Mouse (Mus musculus) gastrocnemius, adult 2 months (tissue): ENCODE measurements around the gene Rnf19b. TPM values are rescaled to one million over a fixed set of nuclear protein-coding genes. Genes with fewer than 3 reads are reported as not detected.

Source experiments
- DNase-seq: peaks from one replicate; pipeline ENCODE4 v3.0.0; 2022
- H3K27ac ChIP-seq: fragments of 200-600 bp; 2 replicates; pipeline ENCODE4 v1.8.1; 2022; ENCODE audit warnings: mild to moderate bottlenecking
- H3K4me3 ChIP-seq: fragments of 200-600 bp; 2 replicates; pipeline ENCODE4 v1.8.1; 2022; ENCODE audit warnings: mild to moderate bottlenecking, moderate library complexity
- CTCF ChIP-seq: fragments of 200-600 bp; IDR thresholded peaks from 2 replicates; pipeline ENCODE4 v1.8.1; 2022; ENCODE audit warnings: antibody characterized with exemption, mild to moderate bottlenecking, moderate library complexity
- intact Hi-C: fragments of 180-260 bp; cut with DNase I; formaldehyde crosslinking; loops from one replicate; pipeline ENCODE4 v1.15.1; 2025
- total RNA-seq, 2 experiments: library from RNA; stranded (reverse); gene quantifications; 2 replicates each; pipeline ENCODE4 v1.2.3; 2021

Gene Rnf19b
- total RNA-seq, 2 experiments from 2014 or later, result 22.0 to 24.0 TPM

GRCm38 (mm10) chr4:129117720-129118510 is 59.8 kb downstream of the Rnf19b start:
- H3K4me3 ChIP-seq, result no peak overlapping the region
- intact Hi-C loops, result no loop called here
- DNase-seq, result no peak
- TF ChIP-seq CTCF, result no peak
- H3K27ac ChIP-seq, result no peak overlapping the region

DNA sequence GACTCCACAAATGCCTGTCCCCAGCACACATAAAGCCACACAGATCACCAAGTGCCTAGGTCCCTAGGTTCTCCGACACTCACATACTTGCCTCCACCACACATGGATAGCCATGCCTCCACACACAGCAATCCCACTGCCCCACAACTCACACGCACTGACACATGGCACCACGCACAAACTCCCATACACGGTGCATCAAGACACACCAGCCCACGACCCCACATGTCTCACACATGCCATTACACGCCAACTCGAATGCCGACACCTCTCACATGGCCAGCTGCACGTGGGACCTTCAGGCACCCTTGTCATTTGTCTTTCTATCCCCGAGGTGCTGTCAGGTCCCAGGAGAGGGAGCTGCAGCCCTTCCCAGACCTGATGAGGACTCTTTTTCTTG is 61.6 kb downstream of the Rnf19b start:
- intact Hi-C loops, result no loop called here
- Histone ChIP-seq H3K4me3 (no peak overlapping the region), H3K27ac (no peak overlapping the region)
- no peak for DNase-seq
- no peak for TF ChIP-seq CTCF

DNA sequence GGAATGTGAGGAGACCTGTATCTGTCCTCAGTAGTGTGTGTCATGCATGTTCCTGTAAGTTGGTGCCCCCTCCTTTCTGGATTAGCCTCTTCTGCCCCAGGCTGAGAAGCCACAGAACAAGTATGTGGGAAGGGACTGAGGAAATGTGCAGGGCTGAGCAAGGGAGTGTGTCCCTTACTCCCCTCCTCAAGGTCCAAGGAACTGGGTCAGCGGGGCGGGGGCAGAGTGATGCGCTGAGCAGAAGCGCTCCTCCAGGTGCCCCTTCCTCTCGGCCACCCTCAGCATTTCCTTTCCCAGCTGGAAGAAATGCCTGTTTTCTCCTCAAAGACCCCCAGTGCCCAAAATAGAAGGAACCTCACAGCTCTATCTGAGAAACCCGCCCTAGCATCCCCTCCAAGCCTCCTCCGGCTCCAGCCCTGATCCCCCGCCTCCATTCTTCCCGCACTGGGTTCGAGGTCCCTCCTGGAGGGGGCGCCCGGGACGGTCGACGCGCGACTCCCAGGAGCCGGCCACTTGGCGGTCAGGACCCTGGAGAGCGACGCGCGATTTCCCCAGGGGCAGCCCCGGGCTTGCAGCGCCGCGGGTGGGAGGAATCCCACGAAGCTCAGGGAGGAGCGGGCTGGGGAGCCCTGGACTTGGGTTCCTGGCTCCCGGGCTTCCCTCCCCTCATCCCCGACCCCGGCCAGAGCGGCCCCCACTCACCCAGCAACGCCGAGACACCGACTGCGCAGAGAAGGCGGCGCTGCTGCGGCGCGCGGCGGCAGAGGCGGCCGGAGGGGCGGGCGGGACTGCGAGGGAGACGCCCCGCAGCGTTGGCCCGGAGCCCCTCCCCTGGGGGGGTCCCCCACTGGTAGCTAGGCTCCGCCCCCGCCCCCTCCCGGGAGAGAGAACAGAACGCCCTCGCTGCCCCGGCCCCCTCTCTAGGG is 62.7 kb downstream of the Rnf19b start:
- peak; percentile 24; the same call in 1 of the 2 replicates for TF ChIP-seq CTCF

DNA sequence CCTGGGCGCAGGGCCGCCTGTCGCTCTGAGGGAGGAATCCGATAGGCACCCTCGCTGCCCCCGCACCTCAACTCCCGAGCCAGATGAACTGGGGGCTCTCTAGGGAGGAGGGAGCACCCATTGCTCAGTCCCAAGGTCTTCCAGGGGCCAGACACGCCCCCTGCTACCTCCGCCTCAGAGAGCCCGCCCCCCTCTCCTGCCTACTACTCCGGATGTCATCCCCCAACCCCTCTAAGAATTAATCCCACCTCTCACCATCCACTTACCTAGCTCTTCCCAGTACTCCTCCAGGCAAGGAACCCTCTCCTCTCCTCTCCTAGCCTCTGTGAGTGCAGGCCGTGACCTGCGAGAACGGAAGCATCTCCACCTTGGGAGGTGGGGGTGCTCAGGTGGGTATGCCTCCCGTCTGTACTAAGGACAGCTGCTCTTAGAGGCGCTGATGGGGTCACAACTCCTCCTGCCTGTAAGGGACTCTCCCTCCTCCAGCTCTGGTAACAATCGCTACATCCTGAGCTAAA is 63.6 kb downstream of the Rnf19b start, which contains the start of gene Hpca:
TSS of gene Hpca (minus strand) at position 468 of the 518 bp plus-strand sequence.
- DNase-seq, result no peak
- Histone ChIP-seq H3K27ac (no peak within 1 kb of the TSS), H3K4me3 (peak within 1 kb of the TSS; percentile 55)
- no peak for TF ChIP-seq CTCF
- intact Hi-C loops, result no loop called here

More for the DNA sequence above, 62.7 kb downstream of the Rnf19b start:
- peak overlapping the region; percentile 55 for H3K4me3 ChIP-seq
- DNase-seq, result peak; percentile 68
- intact Hi-C loops, result no loop called here
- no peak overlapping the region for H3K27ac ChIP-seq

DNA sequence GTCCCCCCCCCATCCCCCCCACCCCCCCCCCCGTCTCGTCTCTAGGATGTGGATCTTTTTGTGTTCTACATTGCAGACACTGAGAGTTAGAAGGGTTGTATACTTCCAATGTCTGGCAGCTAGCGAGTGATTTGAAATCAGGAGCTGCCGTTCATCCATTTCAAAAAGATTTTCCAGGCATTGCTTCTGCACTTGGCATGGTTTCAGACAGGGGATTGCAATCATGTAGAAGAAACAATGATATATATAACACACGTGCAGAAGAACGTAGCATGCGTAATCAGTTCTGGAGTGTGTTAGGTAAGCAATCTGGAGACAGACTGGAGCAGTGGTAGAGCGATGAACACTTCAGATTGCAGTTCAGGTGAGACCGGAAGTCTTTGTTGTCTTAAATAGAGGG is 64.0 kb downstream of the Rnf19b start:
- no peak for DNase-seq
- no peak for TF ChIP-seq CTCF
- no peak overlapping the region for H3K4me3 ChIP-seq
- no peak overlapping the region for H3K27ac ChIP-seq
- intact Hi-C loops, result no loop called here

DNA sequence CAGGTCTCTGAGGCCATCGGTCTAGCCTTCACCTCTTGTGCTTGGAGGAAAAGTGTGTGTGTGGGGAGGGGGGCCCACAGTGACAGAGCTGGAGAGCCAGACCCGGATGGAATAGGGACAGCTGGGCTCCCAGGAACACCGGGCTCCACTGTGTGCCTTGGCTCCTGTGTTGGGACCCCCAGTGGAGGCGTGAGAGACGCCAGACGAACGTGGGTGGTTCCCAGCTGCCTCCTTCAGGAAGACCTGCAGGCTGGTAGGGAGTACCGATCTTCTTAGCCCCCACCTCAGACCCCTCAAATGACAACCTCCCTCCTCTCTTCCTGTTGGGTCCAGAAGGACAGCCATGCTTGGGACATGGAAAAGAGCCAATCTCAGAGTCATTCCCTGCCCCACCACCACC is 64.6 kb downstream of the Rnf19b start:
- DNase-seq, result no peak
- Histone ChIP-seq H3K4me3 (no peak overlapping the region), H3K27ac (no peak overlapping the region)
- no peak for TF ChIP-seq CTCF
- intact Hi-C loops, result no loop called here

DNA sequence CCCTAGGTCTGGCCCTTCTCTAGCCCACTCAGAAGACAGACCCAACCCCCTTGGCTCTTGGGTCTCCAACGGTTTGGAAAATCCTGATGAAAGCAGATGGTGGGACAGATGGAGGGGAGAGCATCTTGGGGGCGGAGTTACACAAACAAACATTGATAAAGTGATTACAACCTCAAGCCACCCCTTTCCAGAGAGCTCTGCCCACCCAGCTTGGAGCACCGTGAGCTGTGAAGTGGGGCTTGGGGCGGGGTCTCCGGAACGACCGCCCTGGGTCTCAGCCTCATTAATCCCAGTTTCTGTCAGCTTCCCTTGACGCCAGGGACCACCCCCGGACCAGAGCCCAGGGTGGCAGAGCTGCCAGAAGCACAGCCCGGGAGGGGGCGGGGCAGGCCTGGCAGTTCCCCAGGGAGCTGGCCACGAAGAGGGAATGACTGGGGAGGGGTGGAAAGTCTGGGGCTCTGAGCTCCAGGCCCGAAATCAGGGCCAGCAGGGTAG is 66.6 kb downstream of the Rnf19b start:
- no peak for DNase-seq
- intact Hi-C loops, result no loop called here
- Histone ChIP-seq H3K27ac (no peak overlapping the region), H3K4me3 (no peak overlapping the region)
- TF ChIP-seq CTCF, result no peak

- TF ChIP-seq CTCF, result no peak
- Histone ChIP-seq H3K4me3 (peak overlapping the region; percentile 30), H3K27ac (no peak overlapping the region)
- intact Hi-C loops, result no loop called here
- DNase-seq, result peak; percentile 60
Observed at GRCm38 (mm10) chr4:129125736-129126451, 67.8 kb downstream of the Rnf19b start.

- TF ChIP-seq CTCF, result no peak
- no peak for DNase-seq
- no peak overlapping the region for H3K4me3 ChIP-seq
Observed at GRCm38 (mm10) chr4:129128582-129129338, 70.7 kb downstream of the Rnf19b start.

DNA sequence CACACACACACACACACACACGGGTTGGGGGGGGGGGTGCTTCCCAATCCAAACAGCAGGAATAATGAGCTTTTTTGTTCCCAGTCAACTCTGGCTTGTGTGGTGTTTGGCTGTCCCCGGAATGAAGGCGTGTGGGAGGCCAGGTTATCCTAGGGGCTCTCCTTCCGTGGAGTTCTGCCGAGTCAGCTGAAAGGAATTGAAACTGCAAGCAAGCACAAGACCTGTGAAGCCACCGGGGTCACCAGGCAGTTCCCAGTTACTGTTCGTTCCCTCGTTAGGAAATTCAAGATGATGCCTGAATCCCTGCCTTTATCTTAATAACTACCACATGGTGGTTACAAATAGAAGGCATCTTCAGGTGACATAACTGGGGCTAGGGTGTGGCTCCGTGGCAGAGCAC is 71.3 kb downstream of the Rnf19b start:
- no peak overlapping the region for H3K4me3 ChIP-seq
- no peak for DNase-seq
- no peak overlapping the region for H3K27ac ChIP-seq
- intact Hi-C loops, result no loop called here
- no peak for TF ChIP-seq CTCF

More at GRCm38 (mm10) chr4:129128582-129129338, 70.7 kb downstream of the Rnf19b start:
- H3K27ac ChIP-seq, result no peak overlapping the region
- intact Hi-C loops, result no loop called here

DNA sequence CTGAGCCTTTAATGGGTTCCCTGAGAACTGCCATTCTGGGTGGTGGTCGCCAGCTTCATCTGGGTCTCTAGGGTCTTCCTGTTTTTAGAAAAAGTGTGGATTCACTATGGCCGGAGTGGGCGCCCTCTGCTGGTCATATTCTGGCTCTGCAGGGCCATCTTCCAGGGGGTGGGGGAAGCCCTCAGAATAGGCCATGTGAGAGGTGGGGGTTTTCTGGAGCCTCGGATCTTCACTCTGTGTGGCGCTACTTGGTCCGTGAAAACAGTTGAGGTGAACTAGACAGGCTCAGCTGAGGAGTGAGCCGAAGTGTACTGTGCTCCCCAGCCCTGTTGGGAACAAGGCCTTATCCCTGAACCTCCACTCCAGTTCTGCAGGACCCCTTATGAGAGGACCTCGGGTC is 72.1 kb downstream of the Rnf19b start:
- H3K27ac ChIP-seq, result no peak overlapping the region
- intact Hi-C loops, result no loop called here
- no peak overlapping the region for H3K4me3 ChIP-seq
- peak; percentile 41 for DNase-seq
- peak; percentile 90 for TF ChIP-seq CTCF
